Mouse (Mus musculus): Measurements from ENCODE around the gene Gm5483. TPM values are rescaled to one million over a fixed set of nuclear protein-coding genes. Genes with fewer than 3 reads are reported as not detected.
"Not testable (repeated sequence)": the region's sequence is repeated elsewhere in the genome, so short reads cannot be mapped to it uniquely, and the experiment has no call there.

Gene Gm5483
- polyA plus RNA-seq, 1 experiment from 2014 or later: 2.4 TPM

DNA sequence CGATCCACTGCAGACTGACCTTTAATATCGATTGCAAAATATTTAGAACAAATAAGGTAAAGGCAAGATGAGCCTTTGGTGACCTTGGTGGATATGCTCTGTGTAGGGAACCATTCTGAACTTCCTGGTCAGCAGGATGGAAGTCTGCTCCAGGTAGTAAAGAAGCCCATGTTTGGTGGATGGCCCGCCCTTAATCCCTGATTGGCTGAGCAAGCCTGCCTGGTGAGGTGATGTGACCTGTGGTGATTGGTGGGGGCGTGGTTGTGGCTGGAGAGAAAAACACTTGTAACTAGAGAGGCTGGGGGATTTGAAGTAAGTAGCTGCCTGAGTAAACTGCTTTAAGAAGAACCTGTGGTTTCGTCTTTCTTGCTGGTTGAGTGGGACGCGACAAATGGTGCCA lies 37.2 kb downstream of the Gm5483 start, which contains the start of gene 2010005H15Rik:
2010005H15Rik (plus strand) TSS at position 301 of the 400 bp plus-strand sequence.
- not testable (repeated sequence) for H3K4me3 ChIP-seq (ENCODE audit: low read length); H3K4me1 ChIP-seq (ENCODE audit: control insufficient read depth, insufficient read depth, low read length); H3K36me3 ChIP-seq (ENCODE audit: control insufficient read depth, insufficient read depth, low read length); H3K9ac ChIP-seq (ENCODE audit: low read depth, low read length); H3K9me3 ChIP-seq (ENCODE audit: control insufficient read depth, low read length); H3K4me2 ChIP-seq (ENCODE audit: low read depth, low read length); ATAC-seq; H3K27ac ChIP-seq (ENCODE audit: low read length); H3K27me3 ChIP-seq (replicated peaks; ENCODE audit: control insufficient read depth, insufficient read depth, low read length)
- WGBS: 96% methylated on average over 7 of the region's 7 CpGs

Other genes with a start within 250 kb of the Gm5483 start
- 13.0 and 15.5 TPM in 2 replicates for gene Parp9, start 245.7 kb upstream of the Gm5483 start, polyA plus RNA-seq (2015; fragmentation: Nextera tagmentation; extraction: Ambion mirVana)
- 8.5 and 9.2 TPM in 2 replicates for gene Dtx3l, start 245.1 kb upstream of the Gm5483 start, polyA plus RNA-seq (2015; fragmentation: Nextera tagmentation; extraction: Ambion mirVana)
- 31.6 and 33.3 TPM in 2 replicates for gene Kpna1, start 205.5 kb upstream of the Gm5483 start, polyA plus RNA-seq (2015; fragmentation: Nextera tagmentation; extraction: Ambion mirVana)
- 5.7 and 5.9 TPM in 2 replicates for gene Wdr5b, start 143.0 kb upstream of the Gm5483 start, polyA plus RNA-seq (2015; fragmentation: Nextera tagmentation; extraction: Ambion mirVana)
- 513 and 517 TPM in 2 replicates for gene Fam162a, start 112.6 kb upstream of the Gm5483 start, polyA plus RNA-seq (2015; fragmentation: Nextera tagmentation; extraction: Ambion mirVana)
- 104 and 121 TPM in 2 replicates for gene Ccdc58, start 112.5 kb upstream of the Gm5483 start, polyA plus RNA-seq (2015; fragmentation: Nextera tagmentation; extraction: Ambion mirVana)
- not detected in 2 replicates for gene Csta1, start 53.0 kb upstream of the Gm5483 start, polyA plus RNA-seq (2015; fragmentation: Nextera tagmentation; extraction: Ambion mirVana)
- 1.1 TPM in 1 of 2 replicates, not detected in the other for gene Stfa2l1, start 27.4 kb upstream of the Gm5483 start, polyA plus RNA-seq (2015; fragmentation: Nextera tagmentation; extraction: Ambion mirVana)
- not detected in 2 replicates for gene Gm5416, start 26.2 kb downstream of the Gm5483 start, polyA plus RNA-seq (2015; fragmentation: Nextera tagmentation; extraction: Ambion mirVana)
- 0.39 and 1.2 TPM in 2 replicates for gene 2010005H15Rik, start 37.3 kb downstream of the Gm5483 start, polyA plus RNA-seq (2015; fragmentation: Nextera tagmentation; extraction: Ambion mirVana)
- 3.8 and 7.1 TPM in 2 replicates for gene Stfa1, start 92.7 kb downstream of the Gm5483 start, polyA plus RNA-seq (2015; fragmentation: Nextera tagmentation; extraction: Ambion mirVana)
- gene BC117090, start 150.1 kb downstream of the Gm5483 start, polyA plus RNA-seq (2015; fragmentation: Nextera tagmentation; extraction: Ambion mirVana): not detected in 2 replicates
- 3.2 and 5.5 TPM in 2 replicates for gene BC100530, start 183.5 kb downstream of the Gm5483 start, polyA plus RNA-seq (2015; fragmentation: Nextera tagmentation; extraction: Ambion mirVana)
- gene Stfa2, start 224.2 kb downstream of the Gm5483 start, polyA plus RNA-seq (2015; fragmentation: Nextera tagmentation; extraction: Ambion mirVana): 0.33 and 0.75 TPM in 2 replicates

Data from intestine, embryonic 16.5 days (tissue).